19 mouse cellular contexts compared by ENCODE assay signal in the genomic region with DNA sequence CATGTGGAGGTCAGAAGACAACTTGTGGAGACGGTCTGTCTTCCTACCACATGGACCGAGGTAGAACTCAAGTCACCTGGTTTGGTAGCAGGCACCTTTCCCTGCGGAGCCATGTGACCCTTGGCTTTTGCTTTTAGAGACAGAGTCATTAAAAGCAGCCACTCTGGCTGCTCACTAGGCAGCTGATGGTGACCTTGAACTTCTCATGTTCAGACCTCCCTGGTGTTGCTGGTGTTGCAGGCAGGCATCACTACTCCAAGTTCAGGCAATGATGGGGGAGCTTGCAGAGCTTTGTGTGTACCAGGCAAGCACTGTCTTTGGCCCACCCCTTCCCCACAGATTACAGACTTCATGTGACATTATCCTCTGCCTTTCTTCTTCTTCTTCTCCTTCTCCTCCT. TPM values are rescaled to one million over a fixed set of nuclear protein-coding genes. Genes with fewer than 3 reads are reported as not detected.
DNase-seq lines count a peak whose midpoint lies in the region; ATAC-seq and TF ChIP-seq lines count a peak whose summit lies in the region.
"Had no signal": no experiment of that assay in that cellular context is flagged by ENCODE, and none has a peak within 500 bp of the region (broad histone marks: within the 10 kb centered on the region; RNA-seq: fewer than 3 reads in every experiment).

No protein-coding gene starts in this region.

- 60% methylated on average over 3 of the region's 3 CpGs for WGBS in liver, adult 2 months
- 75% methylated on average over 3 of the region's 3 CpGs for WGBS in liver, embryonic 12.5 days (ENCODE audit: insufficient replicate concordance)
- 89% methylated on average over 3 of the region's 3 CpGs for WGBS in midbrain, embryonic 11.5 days
- WGBS in midbrain, postnatal 0 days = 90% methylated on average over 3 of the region's 3 CpGs
- WGBS in limb, embryonic 10.5 days = 79% methylated on average over 3 of the region's 3 CpGs
- 68% methylated on average over 3 of the region's 3 CpGs for WGBS in intestine, embryonic 15.5 days

- H3K9ac ChIP-seq in liver, adult 2 months (ENCODE audit: low read depth, low read length) = no peak overlapping the region
- H3K9ac ChIP-seq in liver, embryonic 12.5 days = no peak overlapping the region
- H3K9ac ChIP-seq in midbrain, embryonic 11.5 days (ENCODE audit: low read length) = no peak overlapping the region
- H3K9ac ChIP-seq in midbrain, postnatal 0 days (replicated peaks; ENCODE audit: low read length, poor library complexity, severe bottlenecking) = no peak overlapping the region
- H3K9ac ChIP-seq in intestine, embryonic 15.5 days = no peak overlapping the region
- H3K9ac ChIP-seq: embryonic facial prominence, embryonic 13.5 days; embryonic facial prominence, embryonic 15.5 days; forebrain, embryonic 12.5 days had no signal

- H3K4me2 ChIP-seq in liver, embryonic 12.5 days = no peak overlapping the region
- H3K4me2 ChIP-seq in midbrain, embryonic 11.5 days = no peak overlapping the region
- no peak overlapping the region for H3K4me2 ChIP-seq in midbrain, postnatal 0 days (ENCODE audit: low read depth, low read length, poor library complexity, severe bottlenecking)
- H3K4me2 ChIP-seq in intestine, embryonic 15.5 days (replicated peaks) = no peak overlapping the region
- H3K4me2 ChIP-seq: embryonic facial prominence, embryonic 13.5 days; embryonic facial prominence, embryonic 15.5 days; forebrain, embryonic 12.5 days had no signal

- no peak for TF ChIP-seq POLR2A in liver, adult 2 months (IDR thresholded peaks at IDR 0.05; ENCODE audit: extremely low read depth, insufficient read depth, low read length)

- no peaks in the 10 kb centered on the region for H3K36me3 ChIP-seq in liver, adult 2 months (ENCODE audit: control insufficient read depth, insufficient read depth, low read length)
- H3K36me3 ChIP-seq in liver, embryonic 12.5 days = no peaks in the 10 kb centered on the region
- no peaks in the 10 kb centered on the region; the same call in 1 of the 2 replicates for H3K36me3 ChIP-seq in midbrain, embryonic 11.5 days (ENCODE audit: control insufficient read depth, insufficient read depth, low read length)
- no peaks in the 10 kb centered on the region for H3K36me3 ChIP-seq in midbrain, postnatal 0 days (ENCODE audit: insufficient read depth, low read length)
- no peaks in the 10 kb centered on the region for H3K36me3 ChIP-seq in limb, embryonic 10.5 days
- no peaks in the 10 kb centered on the region for H3K36me3 ChIP-seq in intestine, embryonic 15.5 days
- H3K36me3 ChIP-seq: embryonic facial prominence, embryonic 13.5 days; embryonic facial prominence, embryonic 15.5 days; forebrain, embryonic 10.5 days; forebrain, embryonic 12.5 days had no signal

- ATAC-seq in liver, embryonic 12.5 days = no peak
- no peak for ATAC-seq in midbrain, embryonic 11.5 days (ENCODE audit: low FRiP score)
- ATAC-seq in midbrain, postnatal 0 days (ENCODE audit: low FRiP score) = no peak
- no peak for ATAC-seq in intestine, embryonic 15.5 days

- H3K27me3 ChIP-seq in liver, adult 2 months (ENCODE audit: control insufficient read depth, insufficient read depth, low read length) = no peaks in the 10 kb centered on the region; the same call in 1 of the 2 replicates
- peaks cover 40% of the 10 kb centered on the region for H3K27me3 ChIP-seq in liver, embryonic 12.5 days (replicated peaks)
- no peaks in the 10 kb centered on the region for H3K27me3 ChIP-seq in midbrain, embryonic 11.5 days (ENCODE audit: control insufficient read depth, insufficient read depth, low read length)
- H3K27me3 ChIP-seq in midbrain, postnatal 0 days (ENCODE audit: insufficient read depth, low read length) = no peaks in the 10 kb centered on the region
- H3K27me3 ChIP-seq in limb, embryonic 10.5 days (ENCODE audit: low read depth, poor library complexity, severe bottlenecking) = peaks cover 15% of the 10 kb centered on the region
- H3K27me3 ChIP-seq in intestine, embryonic 15.5 days (replicated peaks) = no peaks in the 10 kb centered on the region
- H3K27me3 ChIP-seq: embryonic facial prominence, embryonic 13.5 days; embryonic facial prominence, embryonic 15.5 days had no signal

- H3K27ac ChIP-seq in liver, adult 2 months (replicated peaks; ENCODE audit: insufficient read depth, low read depth, low read length) = no peak overlapping the region
- no peak overlapping the region for H3K27ac ChIP-seq in liver, embryonic 12.5 days
- H3K27ac ChIP-seq in midbrain, embryonic 11.5 days (ENCODE audit: low read depth, low read length) = no peak overlapping the region
- no peak overlapping the region for H3K27ac ChIP-seq in midbrain, postnatal 0 days (ENCODE audit: low read depth, low read length)
- H3K27ac ChIP-seq in limb, embryonic 10.5 days = 0 out of 2 replicates have a peak overlapping the region, but pooled peaks have one; percentile 56
- H3K27ac ChIP-seq in intestine, embryonic 15.5 days = no peak overlapping the region
- H3K27ac ChIP-seq: embryonic facial prominence, embryonic 13.5 days; embryonic facial prominence, embryonic 15.5 days; forebrain, embryonic 12.5 days had no signal

- H3K4me3 ChIP-seq in liver, adult 2 months (ENCODE audit: insufficient read depth, low read depth, low read length) = no peak overlapping the region
- H3K4me3 ChIP-seq in liver, embryonic 12.5 days = no peak overlapping the region
- H3K4me3 ChIP-seq in midbrain, embryonic 11.5 days (ENCODE audit: low read depth, low read length) = no peak overlapping the region
- H3K4me3 ChIP-seq in midbrain, postnatal 0 days (ENCODE audit: low read depth, low read length) = no peak overlapping the region
- no peak overlapping the region for H3K4me3 ChIP-seq in limb, embryonic 10.5 days
- no peak overlapping the region for H3K4me3 ChIP-seq in intestine, embryonic 15.5 days (replicated peaks)
- H3K4me3 ChIP-seq: embryonic facial prominence, embryonic 13.5 days; embryonic facial prominence, embryonic 15.5 days; erythroblast, embryonic 14.5 days; forebrain, embryonic 10.5 days; forebrain, embryonic 12.5 days had no signal

- DNase-seq in liver, adult 2 months (ENCODE audit: extremely low read depth, low read depth, low spot score) = peak; percentile 21
- DNase-seq in midbrain, embryonic 11.5 days (ENCODE audit: low spot score, missing footprints) = peak; percentile 66
- no peak for DNase-seq in midbrain, postnatal 0 days (ENCODE audit: low spot score)
- DNase-seq in limb, embryonic 10.5 days (ENCODE audit: low spot score) = no peak
- no peak for DNase-seq in cerebellum, postnatal 36 days
- DNase-seq: adrenal gland, adult 8-10 months; adrenal gland, postnatal 25 days; cerebellum, adult 11 months; cerebellum, adult 18-20 months; cerebellum, adult 8-10 months; cerebellum, adult 9-11 months; cerebellum, postnatal 14 days had no signal

- no peaks in the 10 kb centered on the region for H3K9me3 ChIP-seq in liver, embryonic 12.5 days (replicated peaks)
- no peaks in the 10 kb centered on the region for H3K9me3 ChIP-seq in midbrain, embryonic 11.5 days (ENCODE audit: control insufficient read depth, low read length)
- no peaks in the 10 kb centered on the region for H3K9me3 ChIP-seq in midbrain, postnatal 0 days (ENCODE audit: low read length)
- H3K9me3 ChIP-seq in limb, embryonic 10.5 days (replicated peaks) = no peaks in the 10 kb centered on the region
- H3K9me3 ChIP-seq in intestine, embryonic 15.5 days = no peaks in the 10 kb centered on the region
- H3K9me3 ChIP-seq: embryonic facial prominence, embryonic 13.5 days; embryonic facial prominence, embryonic 15.5 days; forebrain, embryonic 10.5 days; forebrain, embryonic 12.5 days had no signal

- H3K79me2 ChIP-seq in liver, adult 2 months (ENCODE audit: control insufficient read depth, insufficient read depth, low read length) = no peaks in the 10 kb centered on the region

- no peak for TF ChIP-seq CTCF in liver, adult 2 months (IDR thresholded peaks at IDR 0.05; ENCODE audit: low read depth, low read length)
- no peak for TF ChIP-seq CTCF in midbrain, postnatal 0 days (IDR thresholded peaks at IDR 0.05)

- H3K4me1 ChIP-seq in liver, adult 2 months (ENCODE audit: control insufficient read depth, insufficient read depth, low read length) = no peaks in the 10 kb centered on the region
- peaks cover 26% of the 10 kb centered on the region for H3K4me1 ChIP-seq in liver, embryonic 12.5 days
- peaks cover 2% of the 10 kb centered on the region; the same call in 1 of the 2 replicates for H3K4me1 ChIP-seq in midbrain, embryonic 11.5 days (ENCODE audit: control insufficient read depth, insufficient read depth, low read length)
- H3K4me1 ChIP-seq in midbrain, postnatal 0 days (ENCODE audit: insufficient read depth, low read length) = peaks cover 10% of the 10 kb centered on the region
- H3K4me1 ChIP-seq in limb, embryonic 10.5 days = peaks cover 44% of the 10 kb centered on the region
- no peaks in the 10 kb centered on the region for H3K4me1 ChIP-seq in intestine, embryonic 15.5 days (replicated peaks)
- H3K4me1 ChIP-seq: embryonic facial prominence, embryonic 13.5 days; embryonic facial prominence, embryonic 15.5 days had no signal

RNA-seq across cellular contexts. Expression of a gene that starts 11.0 kb away (rescaled TPM):
- 12.9 and 19.8 TPM in 2 replicates for total RNA-seq in liver, adult 2 months (2014; rRNA removed)
- polyA plus RNA-seq in liver, adult 2 months (2012; rRNA removed) = 32.8 and 36.7 TPM in 2 replicates
- 98.6 and 118 TPM in 2 replicates for polyA plus RNA-seq in liver, embryonic 12.5 days (2016; fragmentation: Nextera tagmentation; extraction: Ambion mirVana)
- polyA plus RNA-seq in midbrain, embryonic 11.5 days (2014; fragmentation: Nextera tagmentation; extraction: Ambion mirVana) = 124 and 132 TPM in 2 replicates
- 172 and 176 TPM in 2 replicates for total RNA-seq in midbrain, postnatal 0 days (2014; rRNA removed)
- polyA plus RNA-seq in midbrain, postnatal 0 days (2015; fragmentation: Nextera tagmentation; extraction: Ambion mirVana) = 110 and 126 TPM in 2 replicates
- 225 and 250 TPM in 2 replicates for polyA plus RNA-seq in limb, embryonic 10.5 days (2016; fragmentation: Nextera tagmentation; extraction: Ambion mirVana)
- polyA plus RNA-seq in intestine, embryonic 15.5 days (2015; fragmentation: Nextera tagmentation; extraction: Ambion mirVana) = 83.7 and 86.0 TPM in 2 replicates

Comparison
In these comparisons a context has a peak if more than half of its experiments do, and no peak if none do; other contexts are left out.
1. DNase-seq: peak in liver, adult 2 months (single experiment) and midbrain, embryonic 11.5 days (single experiment); none in midbrain, postnatal 0 days (single experiment), limb, embryonic 10.5 days (single experiment) and cerebellum, postnatal 36 days (0 of 2).